Mouse (Mus musculus) spleen, adult 2 months (tissue): Measurements from ENCODE around the gene Ankrd40.

Experiments
- CTCF ChIP-seq: fragments of 200-500 bp; IDR thresholded peaks from 2 replicates; pipeline ENCODE4 v1.5.1; 2011; ENCODE audit warnings: mild to moderate bottlenecking, inconsistent platforms; ENCODE audit not compliant: insufficient read depth, insufficient read length, insufficient replicate concordance; ENCODE audit errors: extremely low read depth
- POLR2A ChIP-seq: fragments of 200-500 bp; IDR thresholded peaks from 2 replicates; pipeline ENCODE4 v1.6.1; 2011; ENCODE audit warnings: low read depth, low read length, inconsistent platforms

DNA sequence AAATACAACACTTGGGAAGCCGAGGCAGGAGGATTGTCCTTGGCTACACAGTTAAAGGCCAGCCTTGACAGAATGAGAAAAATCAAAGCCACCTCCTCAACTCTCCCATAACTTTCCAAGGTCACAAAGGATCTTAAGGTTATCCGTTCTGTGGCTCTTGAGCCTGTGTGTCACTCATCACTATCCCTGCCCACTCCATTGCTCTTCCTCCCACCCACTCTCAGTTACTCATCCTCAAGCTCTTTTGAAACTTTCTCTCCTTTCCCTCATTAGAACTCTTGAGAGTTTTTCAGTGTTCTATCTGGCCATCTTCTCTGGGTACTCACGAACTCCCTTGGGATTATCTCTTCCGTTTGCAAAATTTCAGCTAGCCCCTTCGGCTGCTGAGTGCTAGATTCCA lies 3.2 kb upstream of the Ankrd40 start:
- TF ChIP-seq POLR2A (no peak), CTCF (no peak)
